Mouse (Mus musculus): ENCODE measurements at regions not wholly inside any gene's neighbourhood (a gene's known extent, or its start where the extent isn't known, plus 50 kb on each side); places are given as distances from the start of the nearest gene placed in this dataset.

GRCm38 (mm10) chr7:119384670-119385241, 74.3 kb downstream of the Gp2 start:
- Histone ChIP-seq H3K27me3 (replicated peaks; ENCODE audit: control insufficient read depth, insufficient read depth, low read length) (no peaks in the 10 kb centered on the region), H3K9ac (ENCODE audit: low read length) (no peak overlapping the region), H3K36me3 (ENCODE audit: control insufficient read depth, insufficient read depth, low read length) (no peaks in the 10 kb centered on the region), H3K9me3 (replicated peaks; ENCODE audit: control insufficient read depth, low read length) (no peaks in the 10 kb centered on the region), H3K4me3 (ENCODE audit: low read depth, low read length) (no peak overlapping the region), H3K27ac (ENCODE audit: low read depth, low read length) (no peak overlapping the region), H3K4me2 (ENCODE audit: low read length) (no peak overlapping the region), H3K4me1 (ENCODE audit: control insufficient read depth, insufficient read depth, low read length) (no peaks in the 10 kb centered on the region)
- DNase-seq (ENCODE audit: low spot score) (no peak), ATAC-seq (no peak)
- 87% methylated on average over 7 of the region's 7 CpGs for WGBS

GRCm38 (mm10) chr7:119379935-119380334, 79.2 kb downstream of the Gp2 start:
- ATAC-seq (peak; percentile 77; the same call in 1 of the 2 replicates), DNase-seq (ENCODE audit: low spot score) (peak; percentile 64)
- Histone ChIP-seq H3K4me2 (ENCODE audit: low read length) (no peak overlapping the region), H3K9ac (ENCODE audit: low read length) (no peak overlapping the region), H3K27ac (ENCODE audit: low read depth, low read length) (no peak overlapping the region), H3K4me3 (ENCODE audit: low read depth, low read length) (no peak overlapping the region), H3K27me3 (replicated peaks; ENCODE audit: control insufficient read depth, insufficient read depth, low read length) (no peaks in the 10 kb centered on the region), H3K4me1 (ENCODE audit: control insufficient read depth, insufficient read depth, low read length) (no peaks in the 10 kb centered on the region), H3K9me3 (replicated peaks; ENCODE audit: control insufficient read depth, low read length) (no peaks in the 10 kb centered on the region), H3K36me3 (ENCODE audit: control insufficient read depth, insufficient read depth, low read length) (no peaks in the 10 kb centered on the region)
- WGBS: 10% methylated on average over 3 of the region's 3 CpGs

GRCm38 (mm10) chr7:119364268-119364596, 94.9 kb downstream of the Gp2 start:
- Histone ChIP-seq H3K27me3 (replicated peaks; ENCODE audit: control insufficient read depth, insufficient read depth, low read length) (no peaks in the 10 kb centered on the region), H3K36me3 (ENCODE audit: control insufficient read depth, insufficient read depth, low read length) (no peaks in the 10 kb centered on the region), H3K4me1 (ENCODE audit: control insufficient read depth, insufficient read depth, low read length) (peaks cover 14% of the 10 kb centered on the region), H3K27ac (ENCODE audit: low read depth, low read length) (peak overlapping the region; percentile 21; the same call in 1 of the 2 replicates), H3K4me2 (ENCODE audit: low read length) (no peak overlapping the region), H3K9ac (ENCODE audit: low read length) (no peak overlapping the region), H3K4me3 (ENCODE audit: low read depth, low read length) (no peak overlapping the region), H3K9me3 (replicated peaks; ENCODE audit: control insufficient read depth, low read length) (no peaks in the 10 kb centered on the region)
- DNase-seq (ENCODE audit: low spot score) (no peak), ATAC-seq (peak; percentile 82; the same call in 1 of the 2 replicates)
- WGBS: 10% methylated on average over 1 of the region's 1 CpGs

GRCm38 (mm10) chr7:119363552-119364267, 95.4 kb downstream of the Gp2 start:
- no peaks in the 10 kb centered on the region for H3K36me3 ChIP-seq (ENCODE audit: control insufficient read depth, insufficient read depth, low read length)
- no peak overlapping the region for H3K4me2 ChIP-seq (ENCODE audit: low read length)
- H3K4me3 ChIP-seq (ENCODE audit: low read depth, low read length): no peak overlapping the region
- ATAC-seq (peak; percentile 52), DNase-seq (ENCODE audit: low spot score) (peak; percentile 73)
- H3K9me3 ChIP-seq (replicated peaks; ENCODE audit: control insufficient read depth, low read length): no peaks in the 10 kb centered on the region
- 14% methylated on average over 5 of the region's 5 CpGs for WGBS
- no peak overlapping the region for H3K9ac ChIP-seq (ENCODE audit: low read length)
- peaks cover 14% of the 10 kb centered on the region for H3K4me1 ChIP-seq (ENCODE audit: control insufficient read depth, insufficient read depth, low read length)
- H3K27me3 ChIP-seq (replicated peaks; ENCODE audit: control insufficient read depth, insufficient read depth, low read length): no peaks in the 10 kb centered on the region
- H3K27ac ChIP-seq (ENCODE audit: low read depth, low read length): 0 out of 2 replicates have a peak overlapping the region, but pooled peaks have one; percentile 21

- H3K4me3 ChIP-seq (ENCODE audit: low read depth, low read length): no peak overlapping the region
- H3K36me3 ChIP-seq (ENCODE audit: control insufficient read depth, insufficient read depth, low read length): no peaks in the 10 kb centered on the region
- no peaks in the 10 kb centered on the region for H3K4me1 ChIP-seq (ENCODE audit: control insufficient read depth, insufficient read depth, low read length)
- no peak overlapping the region for H3K27ac ChIP-seq (ENCODE audit: low read depth, low read length)
- DNase-seq (ENCODE audit: low spot score) (peak; percentile 33), ATAC-seq (peak; percentile 26; the same call in 1 of the 2 replicates)
- no peaks in the 10 kb centered on the region for H3K27me3 ChIP-seq (replicated peaks; ENCODE audit: control insufficient read depth, insufficient read depth, low read length)
- 12% methylated on average over 3 of the region's 3 CpGs for WGBS
- no peak overlapping the region for H3K9ac ChIP-seq (ENCODE audit: low read length)
- H3K9me3 ChIP-seq (replicated peaks; ENCODE audit: control insufficient read depth, low read length): no peaks in the 10 kb centered on the region
- H3K4me2 ChIP-seq (ENCODE audit: low read length): no peak overlapping the region
Measured at GRCm38 (mm10) chr7:119357338-119357737, 101.7 kb downstream of the Gp2 start.

- no peak for ATAC-seq
- H3K9ac ChIP-seq (ENCODE audit: low read length): no peak overlapping the region
- H3K9me3 ChIP-seq (replicated peaks; ENCODE audit: control insufficient read depth, low read length): no peaks in the 10 kb centered on the region
- H3K4me2 ChIP-seq (ENCODE audit: low read length): no peak overlapping the region
- no peaks in the 10 kb centered on the region for H3K36me3 ChIP-seq (ENCODE audit: control insufficient read depth, insufficient read depth, low read length)
- no peak overlapping the region for H3K27ac ChIP-seq (ENCODE audit: low read depth, low read length)
- H3K4me1 ChIP-seq (ENCODE audit: control insufficient read depth, insufficient read depth, low read length): no peaks in the 10 kb centered on the region
- no peaks in the 10 kb centered on the region for H3K27me3 ChIP-seq (replicated peaks; ENCODE audit: control insufficient read depth, insufficient read depth, low read length)
- DNase-seq (ENCODE audit: low spot score): no peak
- H3K4me3 ChIP-seq (ENCODE audit: low read depth, low read length): no peak overlapping the region
Measured at GRCm38 (mm10) chr7:119356251-119356650, 102.8 kb downstream of the Gp2 start.

- H3K36me3 ChIP-seq (ENCODE audit: control insufficient read depth, insufficient read depth, low read length): no peaks in the 10 kb centered on the region
- ATAC-seq: no peak
- H3K4me1 ChIP-seq (ENCODE audit: control insufficient read depth, insufficient read depth, low read length): no peaks in the 10 kb centered on the region
- WGBS: 83% methylated on average over 12 of the region's 12 CpGs
- H3K27me3 ChIP-seq (replicated peaks; ENCODE audit: control insufficient read depth, insufficient read depth, low read length): no peaks in the 10 kb centered on the region
- DNase-seq (ENCODE audit: low spot score): no peak
- no peak overlapping the region for H3K4me2 ChIP-seq (ENCODE audit: low read length)
- H3K4me3 ChIP-seq (ENCODE audit: low read depth, low read length): no peak overlapping the region
- H3K27ac ChIP-seq (ENCODE audit: low read depth, low read length): no peak overlapping the region
- no peak overlapping the region for H3K9ac ChIP-seq (ENCODE audit: low read length)
- H3K9me3 ChIP-seq (replicated peaks; ENCODE audit: control insufficient read depth, low read length): no peaks in the 10 kb centered on the region
Measured at GRCm38 (mm10) chr7:119352571-119352970, 106.5 kb downstream of the Gp2 start.

- Histone ChIP-seq H3K36me3 (ENCODE audit: control insufficient read depth, insufficient read depth, low read length) (no peaks in the 10 kb centered on the region), H3K4me2 (ENCODE audit: low read length) (no peak overlapping the region), H3K27me3 (replicated peaks; ENCODE audit: control insufficient read depth, insufficient read depth, low read length) (no peaks in the 10 kb centered on the region), H3K4me3 (ENCODE audit: low read depth, low read length) (no peak overlapping the region), H3K9me3 (replicated peaks; ENCODE audit: control insufficient read depth, low read length) (no peaks in the 10 kb centered on the region), H3K27ac (ENCODE audit: low read depth, low read length) (no peak overlapping the region), H3K4me1 (ENCODE audit: control insufficient read depth, insufficient read depth, low read length) (no peaks in the 10 kb centered on the region), H3K9ac (ENCODE audit: low read length) (no peak overlapping the region)
- WGBS: 92% methylated on average over 1 of the region's 1 CpGs
- DNase-seq (ENCODE audit: low spot score): no peak
- ATAC-seq: no peak
Measured at GRCm38 (mm10) chr7:119350641-119351040, 108.4 kb downstream of the Gp2 start.

- H3K9ac ChIP-seq (ENCODE audit: low read length): no peak overlapping the region
- DNase-seq (ENCODE audit: low spot score): no peak
- WGBS: 86% methylated on average over 1 of the region's 1 CpGs
- no peak overlapping the region for H3K4me3 ChIP-seq (ENCODE audit: low read depth, low read length)
- no peaks in the 10 kb centered on the region for H3K27me3 ChIP-seq (replicated peaks; ENCODE audit: control insufficient read depth, insufficient read depth, low read length)
- H3K36me3 ChIP-seq (ENCODE audit: control insufficient read depth, insufficient read depth, low read length): no peaks in the 10 kb centered on the region
- H3K9me3 ChIP-seq (replicated peaks; ENCODE audit: control insufficient read depth, low read length): no peaks in the 10 kb centered on the region
- ATAC-seq: no peak
- H3K4me1 ChIP-seq (ENCODE audit: control insufficient read depth, insufficient read depth, low read length): no peaks in the 10 kb centered on the region
- H3K27ac ChIP-seq (ENCODE audit: low read depth, low read length): no peak overlapping the region
- no peak overlapping the region for H3K4me2 ChIP-seq (ENCODE audit: low read length)
Measured at GRCm38 (mm10) chr7:119343380-119343779, 115.7 kb downstream of the Gp2 start.

Data from forebrain, embryonic 14.5 days (tissue).